Comparison of ENCODE assay signal across 9 mouse cellular contexts in the genomic region with DNA sequence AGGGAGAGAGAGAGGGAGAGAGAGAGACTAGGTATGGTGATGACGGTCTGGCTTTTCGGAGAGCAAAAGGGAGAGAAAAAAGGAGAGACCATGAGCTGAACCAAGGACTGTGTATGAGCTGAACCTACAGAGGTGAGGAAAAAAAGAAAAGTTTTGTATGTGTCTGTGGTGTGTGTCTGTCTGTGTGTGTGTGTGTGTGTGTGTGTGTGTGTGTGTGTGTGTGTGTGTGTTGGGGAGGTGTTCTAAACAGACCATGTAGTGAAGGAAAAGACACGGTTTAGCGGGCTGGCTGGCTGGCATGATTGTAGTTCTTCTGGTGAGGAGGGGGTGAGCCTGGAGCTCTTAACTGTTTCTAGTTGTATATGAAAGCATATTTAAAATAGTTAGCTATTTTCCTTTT.
DNase-seq lines count a peak whose midpoint lies in the region; ATAC-seq and TF ChIP-seq lines count a peak whose summit lies in the region.
"Had no signal": no experiment of that assay in that cellular context is flagged by ENCODE, and none has a peak within 500 bp of the region (broad histone marks: within the 10 kb centered on the region; RNA-seq: fewer than 3 reads in every experiment).

No protein-coding gene starts in this region.

- TF ChIP-seq POLR2A in brain, embryonic 14.5 days (IDR thresholded peaks at IDR 0.05; ENCODE audit: borderline replicate concordance, extremely low read depth, insufficient read depth, insufficient read length, poor library complexity, severe bottlenecking): no peak

- H3K9me3 ChIP-seq in midbrain, embryonic 12.5 days: no peaks in the 10 kb centered on the region
- H3K9me3 ChIP-seq: megakaryocyte, embryonic 14.5 days had no signal

- peak overlapping the region; percentile 81 for H3K4me3 ChIP-seq in midbrain, embryonic 12.5 days
- H3K4me3 ChIP-seq: megakaryocyte, embryonic 14.5 days had no signal

- peak; percentile 20 for DNase-seq in gastrocnemius, postnatal 10 days
- DNase-seq in gastrocnemius, postnatal 25 days: no peak
- DNase-seq in brain, embryonic 14.5 days (ENCODE audit: low read depth): peak; percentile 77
- DNase-seq in heart, postnatal 4 days: peak; percentile 25
- no peak for DNase-seq in T-cell, adult 2 months (ENCODE audit: low spot score)
- no peak for DNase-seq in cerebellum, postnatal 36 days
- DNase-seq in urinary bladder, postnatal 4 days (ENCODE audit: low spot score in 2 of 2): no peak

- peak overlapping the region; percentile 65 for H3K4me2 ChIP-seq in midbrain, embryonic 12.5 days (replicated peaks)

- ATAC-seq in midbrain, embryonic 12.5 days (ENCODE audit: low FRiP score, low read depth): peak; percentile 19

- WGBS in midbrain, embryonic 12.5 days: 0% methylated on average over 4 of the region's 4 CpGs

- H3K4me1 ChIP-seq in midbrain, embryonic 12.5 days: peaks cover 39% of the 10 kb centered on the region
- H3K4me1 ChIP-seq: megakaryocyte, embryonic 14.5 days had no signal

- no peak for TF ChIP-seq CTCF in brain, embryonic 14.5 days (IDR thresholded peaks at IDR 0.05; ENCODE audit: borderline replicate concordance, extremely low read depth, insufficient read depth, insufficient read length)

- no peaks in the 10 kb centered on the region for H3K36me3 ChIP-seq in midbrain, embryonic 12.5 days

- H3K9ac ChIP-seq in midbrain, embryonic 12.5 days (replicated peaks): peak overlapping the region; percentile 98

- H3K27ac ChIP-seq in midbrain, embryonic 12.5 days (replicated peaks): peak overlapping the region; percentile 99

- H3K27me3 ChIP-seq in midbrain, embryonic 12.5 days: no peaks in the 10 kb centered on the region

Comparison
In these comparisons a context has a peak if more than half of its experiments do, and no peak if none do; other contexts are left out.
1. DNase-seq: peak in gastrocnemius, postnatal 10 days (single experiment), brain, embryonic 14.5 days (single experiment) and heart, postnatal 4 days (single experiment); none in gastrocnemius, postnatal 25 days (single experiment), T-cell, adult 2 months (single experiment), cerebellum, postnatal 36 days (0 of 2) and urinary bladder, postnatal 4 days (0 of 2).